Mouse (Mus musculus) lung, postnatal 14 days (tissue): ENCODE results near the gene Ttc25.
A peak's percentile ranks its signal among the peaks of the same experiment; 100 is the strongest.
"Not testable (repeated sequence)": the region's sequence is repeated elsewhere in the genome, so short reads cannot be mapped to it uniquely, and the experiment has no call there.

Experiments
- DNase-seq: peaks from one replicate; pipeline ENCODE4 v3.0.0; 2021

The Ttc25 gene

DNA sequence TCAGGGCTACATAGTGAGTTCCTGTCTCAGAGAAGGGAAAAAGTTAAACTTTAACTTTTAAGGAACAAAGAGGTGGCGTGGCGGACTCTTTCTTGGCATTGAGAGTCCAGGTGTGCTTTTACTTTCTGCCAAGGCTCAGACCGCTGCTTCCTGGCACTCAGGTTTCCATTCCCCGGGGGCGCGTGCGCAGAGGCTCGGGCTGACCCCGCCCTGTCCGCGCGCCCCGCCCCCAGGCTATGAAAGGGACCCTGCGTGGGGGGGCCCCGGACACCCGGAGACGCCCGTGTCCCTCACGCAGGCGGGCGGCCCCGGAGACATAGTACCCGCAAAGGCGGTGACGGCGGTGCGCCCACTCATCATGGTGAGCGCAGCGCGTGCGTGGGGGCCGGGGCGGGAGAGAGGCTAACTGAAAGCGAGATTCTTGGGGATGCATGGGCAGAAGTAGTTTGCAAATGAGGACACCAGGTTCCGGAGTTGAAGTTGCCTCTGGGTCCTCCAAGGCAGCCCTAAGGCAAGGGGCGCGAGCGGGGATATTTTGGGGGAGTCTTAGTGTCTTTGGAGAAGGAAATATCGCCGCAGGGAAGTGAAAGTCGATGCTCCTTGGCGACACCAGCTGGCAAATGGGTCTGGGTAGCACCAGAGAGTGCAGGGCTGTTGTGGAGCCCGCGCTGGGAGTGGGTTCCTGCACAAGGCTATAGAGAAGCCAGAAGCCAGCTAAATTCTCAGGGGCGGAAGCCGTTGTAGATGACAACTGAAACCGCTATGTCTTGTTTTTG, 29.5 kb downstream of the Ttc25 start, which contains the start of gene Cnp:
Cnp (plus strand) TSS at position 197 of the 776 bp plus-strand sequence.
- DNase-seq = peak; percentile 84

DNA sequence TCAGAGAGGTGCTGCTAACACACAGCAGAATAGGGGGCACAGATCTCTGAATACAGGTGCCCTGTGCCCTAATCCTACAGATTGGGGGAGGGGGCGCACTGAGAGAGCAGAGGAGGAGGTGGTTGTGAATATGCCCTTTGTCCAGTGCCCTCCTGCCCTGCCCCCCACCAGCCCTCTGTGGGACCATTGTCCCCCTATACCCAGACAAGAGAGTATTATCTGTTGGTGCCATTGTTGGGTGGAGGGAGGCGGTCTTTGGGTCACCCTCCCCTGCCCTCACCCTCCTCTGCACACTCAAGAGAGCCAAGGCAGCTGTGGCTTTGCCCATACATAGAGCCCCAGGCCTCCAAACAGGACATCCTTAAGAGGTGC, 30.1 kb downstream of the Ttc25 start:
- no peak for DNase-seq

DNA sequence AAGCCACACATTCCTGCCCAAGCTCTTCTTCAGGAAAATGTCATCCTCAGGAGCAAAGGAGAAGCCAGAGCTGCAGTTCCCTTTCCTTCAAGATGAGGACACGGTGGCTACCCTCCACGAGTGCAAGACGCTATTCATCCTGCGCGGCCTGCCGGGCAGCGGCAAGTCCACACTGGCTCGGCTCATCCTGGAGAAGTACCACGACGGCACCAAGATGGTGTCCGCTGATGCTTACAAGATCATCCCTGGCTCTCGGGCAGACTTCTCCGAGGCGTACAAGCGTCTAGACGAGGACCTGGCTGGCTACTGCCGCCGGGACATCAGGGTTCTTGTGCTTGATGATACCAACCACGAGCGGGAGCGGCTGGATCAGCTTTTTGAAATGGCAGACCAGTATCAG, 30.8 kb downstream of the Ttc25 start:
- DNase-seq = no peak

DNA sequence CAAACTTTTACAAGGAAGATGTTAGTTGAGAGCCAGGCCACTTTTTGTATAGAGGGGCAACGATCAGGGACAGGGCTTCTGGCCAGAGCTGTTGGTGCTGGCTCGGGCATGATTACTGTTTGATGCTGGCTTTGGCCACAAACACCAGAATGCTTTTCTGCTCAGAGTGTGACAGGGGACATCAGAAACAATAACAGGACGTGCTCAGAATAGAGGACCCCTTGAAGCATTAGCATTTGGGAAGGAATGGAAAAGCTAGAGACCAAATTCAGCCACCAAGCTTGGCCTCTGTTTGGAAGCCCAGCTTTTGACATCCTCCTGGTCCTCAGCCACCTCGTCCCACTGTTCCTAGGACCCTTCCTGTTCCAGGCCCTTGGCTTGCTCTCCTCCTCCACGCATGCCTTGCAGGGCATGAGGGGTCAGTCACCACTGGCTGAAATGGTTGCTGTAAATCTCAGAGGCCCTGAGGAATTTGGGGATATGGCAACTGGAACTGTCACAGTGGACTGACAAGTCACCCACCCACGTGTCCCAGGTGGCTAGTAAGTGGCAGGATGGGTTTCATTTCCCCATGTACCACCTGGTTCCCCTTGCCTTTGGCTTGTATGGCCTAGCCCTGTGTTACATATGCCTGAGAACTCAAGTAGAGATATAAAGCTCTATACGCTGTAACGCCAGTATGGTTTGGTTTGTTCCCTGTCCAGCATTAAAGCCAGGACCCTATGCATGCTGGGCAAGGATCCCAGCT, 32.6 kb downstream of the Ttc25 start:
- DNase-seq = no peak

DNA sequence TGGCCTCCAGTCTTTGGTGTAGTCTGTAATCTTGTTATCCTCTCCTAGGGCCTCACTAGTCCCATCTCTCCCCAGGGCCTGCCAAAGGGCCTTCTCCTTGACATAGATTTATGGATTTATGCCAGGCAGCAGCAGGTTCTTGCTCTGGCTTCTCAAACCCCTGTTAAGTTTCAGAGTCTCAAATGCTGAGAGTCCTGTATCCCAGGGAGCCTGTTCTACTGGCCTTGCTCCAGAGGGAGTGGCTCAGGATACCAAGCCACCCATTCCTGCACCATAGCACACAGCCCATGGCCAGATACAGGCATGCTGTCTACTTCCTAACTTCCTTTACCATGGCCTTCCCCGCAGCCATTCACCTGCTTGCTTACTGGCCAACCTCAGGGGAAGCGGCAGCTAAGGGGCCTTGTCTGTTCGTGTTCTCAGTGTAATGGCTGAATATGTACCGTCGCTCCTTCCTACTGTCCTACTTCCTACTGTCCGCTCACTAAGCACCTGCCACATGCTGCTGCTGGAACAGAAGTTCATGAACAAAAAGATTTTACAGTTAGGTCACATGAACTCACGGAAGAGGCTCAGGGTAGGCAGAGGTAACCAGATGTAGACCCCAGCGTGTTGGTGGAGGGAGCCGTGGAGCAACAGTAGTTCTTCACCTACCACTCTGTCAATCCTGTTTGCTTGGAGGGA, 33.9 kb downstream of the Ttc25 start:
- DNase-seq = no peak

DNA sequence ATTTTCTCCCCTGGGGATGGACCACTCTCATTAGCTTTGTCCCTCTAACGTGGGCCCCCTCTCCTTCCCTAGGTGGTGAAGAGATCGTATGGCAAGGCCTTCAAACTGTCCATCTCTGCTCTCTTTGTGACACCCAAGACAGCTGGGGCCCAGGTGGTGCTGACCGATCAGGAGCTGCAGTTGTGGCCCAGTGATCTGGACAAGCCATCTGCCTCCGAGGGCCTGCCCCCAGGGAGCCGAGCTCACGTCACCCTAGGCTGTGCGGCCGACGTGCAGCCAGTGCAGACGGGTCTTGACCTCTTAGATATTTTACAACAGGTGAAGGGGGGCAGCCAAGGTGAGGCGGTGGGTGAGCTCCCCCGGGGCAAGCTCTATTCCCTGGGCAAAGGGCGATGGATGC, 34.9 kb downstream of the Ttc25 start:
- DNase-seq = no peak

DNA sequence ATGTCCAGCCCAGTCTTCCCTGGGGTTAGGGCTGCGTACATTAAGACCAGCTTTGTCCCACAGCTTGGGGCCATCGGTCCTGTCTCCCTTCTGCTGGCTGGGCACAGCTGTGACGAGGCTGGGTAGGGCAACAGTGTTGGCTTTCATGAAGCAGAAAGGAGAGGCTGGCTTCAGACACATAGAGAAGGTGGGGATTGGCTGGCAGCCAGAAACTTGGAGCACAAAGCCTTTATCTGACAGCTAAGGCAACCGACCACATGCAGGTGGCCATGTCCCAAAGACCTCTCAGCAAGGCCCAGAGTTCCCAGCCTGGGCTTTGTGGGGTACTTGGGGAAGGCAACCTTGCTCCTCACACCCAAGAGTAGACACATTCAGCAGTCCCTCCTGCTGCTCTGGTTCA, 36.3 kb downstream of the Ttc25 start:
- DNase-seq = no peak

DNA sequence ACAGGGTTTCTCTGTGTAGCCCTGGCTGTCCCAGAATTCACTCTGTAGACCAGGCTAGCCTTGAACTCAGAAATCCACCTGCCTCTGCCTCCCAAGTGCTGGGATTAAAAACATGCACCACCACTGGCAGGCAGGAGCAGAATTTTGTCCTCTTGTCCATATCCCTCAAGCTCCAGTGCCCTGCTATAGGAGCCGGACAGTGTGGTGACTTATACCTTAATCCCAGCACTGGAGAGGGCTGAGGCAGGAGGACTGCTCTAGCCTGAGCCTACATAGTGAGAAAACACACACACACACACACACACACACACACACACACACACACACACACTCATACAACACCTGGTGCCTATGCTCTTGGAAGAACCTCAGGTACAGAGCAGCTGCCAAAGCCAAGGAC, 37.0 kb downstream of the Ttc25 start:
- DNase-seq = not testable (repeated sequence)

DNA sequence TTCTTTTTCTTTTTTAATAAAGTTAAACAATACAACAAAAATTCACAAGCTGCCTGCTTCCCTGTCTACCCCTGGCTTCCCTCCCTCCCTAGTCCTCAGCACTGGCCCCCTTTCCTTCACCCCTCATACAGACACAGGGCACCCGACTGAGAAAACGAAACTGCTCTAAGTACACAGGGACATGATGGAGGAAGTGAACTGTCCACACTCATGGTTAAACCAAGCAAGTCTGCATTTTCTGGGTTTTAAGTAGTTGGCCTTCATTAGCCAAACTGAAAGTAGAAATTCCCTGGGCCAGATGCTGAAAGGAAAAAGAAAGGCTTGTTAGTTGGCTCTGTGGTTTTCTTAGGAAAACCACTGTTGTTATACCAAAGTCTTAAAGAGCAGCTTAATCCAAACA, 37.4 kb downstream of the Ttc25 start:
- DNase-seq = no peak

DNA sequence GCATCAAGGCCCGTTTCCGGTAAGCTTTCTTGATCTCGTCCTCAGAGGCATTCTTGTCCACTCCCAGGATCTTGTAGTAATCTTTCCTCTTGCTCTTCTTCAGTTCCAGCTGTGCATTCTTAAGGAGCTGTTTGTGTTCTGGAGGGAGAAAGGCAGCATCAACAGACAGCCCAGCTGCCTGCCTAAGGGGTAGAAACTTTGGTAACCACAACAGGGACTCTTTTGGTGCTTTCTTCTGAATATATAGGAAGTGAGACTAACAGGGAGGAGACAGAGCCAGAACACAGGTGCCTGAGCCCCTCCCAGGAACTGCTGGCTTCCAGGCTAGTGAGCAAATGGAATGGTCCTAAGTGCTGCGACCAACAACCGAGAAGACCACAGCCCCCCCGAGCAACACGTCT, 39.2 kb downstream of the Ttc25 start:
- DNase-seq = no peak

DNA sequence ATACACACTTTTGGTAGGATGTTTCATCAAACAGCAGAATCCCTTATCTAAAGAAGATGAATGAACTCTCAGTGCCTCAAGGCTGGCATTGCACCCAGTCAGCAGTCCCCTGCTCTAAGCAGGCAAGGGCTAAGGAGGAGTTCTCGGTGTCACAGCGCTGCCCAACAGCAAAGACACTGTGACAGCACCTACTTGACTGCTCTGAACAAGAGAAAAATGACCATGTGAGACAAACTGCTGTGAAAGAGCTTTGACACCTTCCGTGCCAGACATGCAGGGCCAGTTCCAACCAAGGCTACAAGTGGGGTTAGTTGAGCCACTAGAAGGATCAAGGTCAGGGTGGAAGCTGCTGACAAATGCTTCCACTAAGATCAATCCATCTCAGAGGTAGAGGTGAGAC, 39.7 kb downstream of the Ttc25 start:
- DNase-seq = no peak

DNA sequence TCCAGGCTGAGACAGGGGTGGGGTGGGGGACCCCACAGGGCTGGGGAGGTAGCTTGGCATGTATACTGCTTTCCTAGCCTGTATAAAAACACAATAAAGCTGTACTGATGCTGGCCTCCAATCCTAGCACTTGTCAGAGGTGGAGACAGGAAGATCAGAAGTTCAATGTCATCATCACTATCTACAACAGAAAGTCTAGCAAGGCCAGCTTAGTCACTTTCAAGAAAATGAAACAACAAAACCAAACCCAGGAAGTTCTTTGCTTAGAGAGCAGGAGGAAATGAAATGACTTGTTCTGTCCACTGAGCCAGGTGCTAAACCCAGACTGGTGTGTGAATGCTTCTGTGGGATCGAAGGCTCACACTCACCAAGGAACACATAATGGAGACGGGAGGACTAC, 43.1 kb downstream of the Ttc25 start:
- no peak for DNase-seq

DNA sequence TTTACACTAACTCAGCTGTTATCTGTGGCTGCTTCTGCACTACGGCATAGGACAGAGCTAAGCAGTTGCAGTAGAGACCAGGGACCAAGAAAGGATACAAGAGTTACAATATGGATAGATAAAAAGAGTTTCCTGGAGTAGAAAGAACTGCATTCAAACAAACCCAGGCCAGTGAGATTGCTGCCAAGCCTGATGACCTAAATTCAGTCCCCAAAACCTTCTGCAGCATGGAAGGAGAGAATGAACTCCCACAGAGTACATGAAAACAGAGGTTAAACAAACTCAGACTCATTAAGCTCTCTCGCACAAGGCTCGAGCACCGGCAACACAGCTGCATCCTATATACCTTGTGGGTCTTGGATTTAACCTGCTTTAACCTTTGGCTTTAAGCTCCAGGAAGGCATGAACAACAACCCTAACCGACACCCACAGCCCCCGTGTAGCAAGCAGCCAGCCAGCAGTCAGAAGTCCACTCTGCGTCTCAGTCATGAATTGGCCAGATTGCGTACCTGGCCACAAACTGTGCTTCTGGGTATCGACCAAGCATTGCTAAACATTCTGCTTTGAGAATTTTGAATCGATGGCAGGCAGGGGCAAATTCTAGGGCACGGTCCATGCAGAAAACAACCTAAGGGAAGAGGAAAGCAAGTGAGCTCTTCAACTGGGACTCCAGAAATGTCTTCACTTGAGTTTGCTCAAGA, 47.1 kb downstream of the Ttc25 start:
- DNase-seq = no peak

DNA sequence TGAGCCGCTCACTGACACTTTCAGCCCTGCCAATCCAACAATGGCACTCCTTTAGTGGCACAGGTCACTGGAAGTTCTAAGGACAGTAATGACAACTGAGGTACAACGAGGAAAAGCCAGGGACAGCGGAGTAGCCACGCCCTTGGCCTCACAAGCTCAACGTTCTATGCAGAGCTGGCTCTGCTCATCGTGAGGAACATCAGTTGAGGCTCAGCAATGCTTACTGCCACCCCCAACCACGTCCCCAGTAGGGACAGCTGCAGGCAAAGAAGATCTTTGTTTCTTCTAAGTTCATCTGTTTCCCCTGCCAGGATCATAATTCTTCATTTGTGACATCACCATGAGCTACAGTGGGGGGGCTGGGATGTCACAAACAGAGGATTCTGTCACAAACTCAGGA, 49.2 kb downstream of the Ttc25 start:
- DNase-seq = no peak

DNA sequence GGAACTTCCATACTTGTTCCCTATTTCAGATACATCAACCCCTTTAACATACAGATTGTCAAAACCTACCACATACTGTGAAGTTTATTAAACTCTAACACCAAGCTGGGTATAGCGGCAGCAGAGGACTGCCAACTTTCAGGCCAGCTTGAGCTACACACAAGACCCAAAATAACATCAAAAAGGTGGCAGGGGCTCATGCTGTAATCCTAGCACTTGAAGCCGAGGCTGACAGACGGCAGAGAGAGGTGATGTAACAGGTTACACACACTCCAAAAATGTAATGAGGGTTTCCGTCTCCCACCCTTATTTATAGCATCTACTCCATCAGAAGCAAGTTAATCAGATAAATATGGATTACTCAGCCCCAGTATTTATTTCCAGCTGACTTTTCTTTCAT, 50.1 kb downstream of the Ttc25 start:
- no peak for DNase-seq

DNA sequence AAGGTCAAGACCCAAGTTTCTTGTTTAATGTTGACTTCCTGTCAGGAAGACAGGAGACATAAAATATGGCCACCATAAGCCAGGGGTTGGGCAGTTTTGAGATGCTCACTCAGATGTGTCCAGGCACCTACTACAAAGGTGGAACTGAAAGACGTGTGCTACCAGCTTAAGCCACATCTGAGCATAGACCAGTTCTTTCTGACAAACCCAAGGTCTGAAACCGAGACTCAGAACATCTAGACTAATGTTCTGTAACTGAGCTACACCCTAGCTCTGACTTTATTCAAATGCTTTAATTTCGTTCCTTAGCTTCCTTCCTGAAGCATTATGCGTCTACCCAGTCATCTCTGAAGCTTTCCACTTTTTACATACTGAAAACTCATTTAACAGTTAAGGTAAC, 52.7 kb downstream of the Ttc25 start:
- DNase-seq = no peak

DNA sequence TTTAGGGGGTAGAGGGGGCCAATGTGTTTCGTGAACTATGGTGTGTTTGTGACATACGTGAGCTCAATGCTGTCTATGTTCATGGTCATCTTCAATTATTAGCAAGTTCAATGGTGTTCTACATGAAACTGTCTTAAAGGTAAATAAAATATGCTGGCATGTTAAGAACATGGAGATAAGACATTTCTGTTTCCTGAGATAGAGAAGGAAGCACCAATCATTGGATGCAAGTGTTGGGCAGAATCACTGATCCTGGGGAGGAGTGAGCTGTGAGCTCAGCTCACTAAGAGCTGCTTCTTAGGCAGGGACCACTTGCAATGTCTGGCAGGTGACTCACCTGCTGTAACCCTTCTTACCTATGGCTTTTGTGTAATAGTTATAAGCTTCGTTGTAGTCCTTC, 56.0 kb downstream of the Ttc25 start:
- no peak for DNase-seq

DNA sequence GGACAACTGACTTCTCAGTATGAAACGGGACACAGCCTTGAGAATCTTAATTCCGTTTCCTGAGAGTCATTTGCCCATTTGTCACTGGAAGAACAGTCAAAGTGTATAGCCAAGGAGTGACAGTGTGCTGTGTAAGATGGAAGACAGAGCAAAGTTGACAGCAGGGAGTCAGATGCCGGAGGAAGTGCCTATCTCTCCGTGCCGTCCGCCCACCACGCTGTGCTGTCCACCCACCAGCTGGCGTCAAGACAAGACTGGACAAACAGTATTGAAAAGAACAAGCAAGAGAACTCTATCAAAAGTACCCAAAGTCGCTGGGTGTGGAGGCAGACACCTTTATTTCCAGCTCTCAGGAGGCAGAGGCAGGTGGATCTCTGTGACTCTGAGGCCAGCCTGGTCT, 57.7 kb downstream of the Ttc25 start:
- DNase-seq = no peak

DNA sequence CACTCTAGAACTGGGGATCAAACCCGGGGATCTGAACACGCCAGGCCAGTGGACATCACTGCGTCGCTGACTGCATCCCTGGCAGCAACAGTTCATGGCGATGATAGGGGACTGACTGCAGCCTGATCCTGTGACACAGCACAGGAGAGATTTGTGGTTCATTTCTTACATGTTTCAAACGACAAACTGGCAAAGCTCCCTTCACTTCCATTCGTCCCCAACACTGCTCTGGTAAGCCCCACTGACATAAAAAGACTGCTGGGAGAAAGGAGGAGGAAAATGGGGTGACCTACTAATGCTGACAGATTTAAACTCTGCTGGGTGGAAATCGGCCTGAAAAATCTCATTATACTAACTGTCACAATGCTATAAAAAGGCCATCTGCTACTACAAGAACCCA, 58.4 kb downstream of the Ttc25 start:
- no peak for DNase-seq

DNA sequence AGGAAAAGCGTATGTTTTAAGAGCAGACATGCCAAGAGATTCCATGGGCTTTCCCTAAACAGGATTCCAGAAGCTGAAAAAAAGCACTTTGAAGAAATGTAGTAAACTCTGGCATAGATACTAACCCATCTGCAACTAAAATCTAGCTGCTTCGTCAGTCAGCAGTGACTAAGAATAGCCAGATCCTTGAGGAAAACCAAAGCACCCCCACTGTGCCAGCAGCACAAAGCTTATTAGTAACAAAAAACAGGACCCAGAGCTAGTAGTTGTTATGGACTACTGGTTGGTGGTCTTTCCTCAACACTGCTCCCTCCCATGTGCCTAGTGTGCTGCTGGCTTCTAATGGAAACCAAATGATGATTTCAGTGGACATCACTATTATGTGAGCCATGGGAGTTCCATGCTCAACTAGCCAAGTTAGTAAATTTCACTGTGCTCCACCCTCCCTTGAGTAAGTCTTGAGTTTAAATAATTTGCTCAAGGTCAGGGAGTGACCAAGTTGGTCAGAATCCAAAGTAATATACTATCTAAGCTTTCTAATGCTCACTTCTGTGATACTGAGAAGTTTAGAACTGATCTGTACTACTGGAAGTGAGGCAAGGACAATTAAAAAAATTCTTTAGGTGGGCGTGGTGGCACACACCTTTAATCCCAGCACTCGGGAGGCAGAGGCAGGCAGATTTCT, 59.1 kb downstream of the Ttc25 start:
- no peak for DNase-seq

DNA sequence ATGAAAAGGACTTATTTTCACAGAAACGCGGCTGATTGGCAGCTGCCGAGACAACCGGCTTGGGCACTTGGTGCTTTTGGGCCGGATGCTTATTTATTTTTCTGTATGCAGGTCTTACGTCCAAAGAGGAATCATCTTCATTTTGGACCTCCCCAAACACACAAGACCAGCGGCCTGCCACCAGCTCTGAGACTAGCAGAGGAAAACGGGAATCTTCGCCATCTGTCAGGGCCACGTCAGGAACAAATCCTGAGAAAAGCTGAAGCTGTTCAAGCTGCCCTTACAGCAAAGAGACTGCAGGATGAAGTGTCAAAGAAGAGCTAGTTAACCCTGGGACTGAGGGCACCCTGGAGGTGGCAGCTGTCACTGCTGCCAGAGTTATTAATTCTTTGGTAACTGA, 60.0 kb downstream of the Ttc25 start:
- no peak for DNase-seq

DNA sequence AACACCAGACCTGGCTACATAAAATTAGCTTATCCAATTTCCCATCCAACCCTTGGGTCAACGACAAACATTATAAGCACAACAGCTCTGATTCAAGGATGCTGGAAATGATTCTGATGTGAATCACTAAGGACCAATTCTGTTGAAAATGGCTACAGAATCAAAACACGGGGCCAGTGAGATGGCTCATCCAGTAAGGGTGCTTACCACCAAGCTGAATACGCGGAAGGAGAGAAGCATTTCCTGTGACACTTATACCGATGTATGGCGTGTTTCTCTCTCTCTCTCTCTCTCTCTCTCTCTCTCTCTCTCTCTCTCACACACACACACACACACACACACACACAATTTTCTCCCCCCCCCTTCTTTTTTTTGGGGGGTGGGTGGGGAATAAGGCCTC, 61.7 kb downstream of the Ttc25 start:
- no peak for DNase-seq

DNA sequence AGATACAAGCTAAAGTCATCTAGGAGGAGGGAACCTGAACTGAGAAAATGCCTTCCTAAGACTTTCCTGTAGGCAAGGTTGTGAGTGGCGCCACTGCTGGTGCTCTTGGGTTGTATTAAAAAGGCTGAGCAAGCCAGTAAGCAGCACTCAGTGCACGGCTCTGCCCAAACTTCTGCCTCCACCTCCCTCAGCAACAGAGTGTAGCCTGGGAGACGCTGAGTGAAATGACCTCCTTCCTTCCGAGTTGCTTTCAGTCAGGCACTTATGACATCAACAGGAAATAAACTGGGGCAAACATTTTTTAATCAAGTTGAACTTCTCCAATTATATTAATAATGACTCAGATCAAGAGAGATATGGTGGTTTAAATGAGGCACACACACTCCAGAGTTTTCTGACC, 63.4 kb downstream of the Ttc25 start:
- DNase-seq = no peak
